Mouse (Mus musculus) hindbrain, embryonic 11.5 days (tissue): ENCODE data around the gene Rgl1. TPM values are rescaled to one million over a fixed set of nuclear protein-coding genes. Genes with fewer than 3 reads are reported as not detected.

Experiments
- ATAC-seq: fragments of 200-750 bp; cut with Nextera tagmentation; 2 replicates; pipeline ENCODE4 v1.8.0; 2017; ENCODE audit warnings: mild to moderate bottlenecking, moderate TSS enrichment, moderate library complexity; ENCODE audit not compliant: low FRiP score
- DNase-seq: peaks from one replicate; pipeline ENCODE4 v3.0.0-alpha.2; 2015; ENCODE audit warnings: low spot score
- H3K27ac ChIP-seq: fragments of 300-500 bp; sonication (generic); 2 replicates; pipeline ENCODE4 v1.5.1; 2014; ENCODE audit warnings: mild to moderate bottlenecking, low read depth, low read length
- H3K27me3 ChIP-seq: fragments of 300-500 bp; sonication (generic); 2 replicates; pipeline ENCODE4 v1.6.1; 2014; ENCODE audit warnings: mild to moderate bottlenecking, low read length, moderate library complexity, mixed read lengths; ENCODE audit not compliant: control insufficient read depth, insufficient read depth
- H3K36me3 ChIP-seq: fragments of 300-500 bp; sonication (generic); 2 replicates; pipeline ENCODE4 v1.6.1; 2014; ENCODE audit warnings: mild to moderate bottlenecking, low read length, moderate library complexity, mixed read lengths; ENCODE audit not compliant: control insufficient read depth, insufficient read depth
- H3K4me1 ChIP-seq: fragments of 300-500 bp; sonication (generic); replicated peaks from 2 replicates; pipeline ENCODE4 v1.6.1; 2014; ENCODE audit warnings: low read length, mixed read lengths; ENCODE audit not compliant: control insufficient read depth, insufficient read depth
- H3K4me2 ChIP-seq: fragments of 300-500 bp; sonication (generic); replicated peaks from 2 replicates; pipeline ENCODE4 v1.6.1; 2014; ENCODE audit warnings: mild to moderate bottlenecking, low read depth, low read length
- H3K4me3 ChIP-seq: fragments of 300-500 bp; sonication (generic); 2 replicates; pipeline ENCODE4 v1.5.1; 2014; ENCODE audit warnings: low read depth, low read length
- H3K9ac ChIP-seq: fragments of 300-500 bp; sonication (generic); 2 replicates; pipeline ENCODE4 v1.6.1; 2014; ENCODE audit warnings: low read depth, low read length
- H3K9me3 ChIP-seq: fragments of 300-500 bp; sonication (generic); 2 replicates; pipeline ENCODE4 v1.6.1; 2016; ENCODE audit warnings: low read length; ENCODE audit not compliant: control insufficient read depth
- WGBS: fragments of 180-500 bp; shearing (Covaris S2); extraction: QIAGEN DNeasy Blood & Tissue Kit; methylation state at CpG from one replicate; pipeline ENCODE4 v1.1.7; 2014; 5-methylcytosine and 5-hydroxymethylcytosine counted together
- polyA plus RNA-seq: library from polyadenylated mRNA; unstranded; fragments of >200 nt; fragmentation: Nextera tagmentation; extraction: Ambion mirVana; gene quantifications from 2 replicates; pipeline ENCODE4 v1.2.1, GENCODE M21; 2014

Gene Rgl1
- polyA plus RNA-seq, 1 experiment from 2014 or later, result 26.6 TPM

DNA sequence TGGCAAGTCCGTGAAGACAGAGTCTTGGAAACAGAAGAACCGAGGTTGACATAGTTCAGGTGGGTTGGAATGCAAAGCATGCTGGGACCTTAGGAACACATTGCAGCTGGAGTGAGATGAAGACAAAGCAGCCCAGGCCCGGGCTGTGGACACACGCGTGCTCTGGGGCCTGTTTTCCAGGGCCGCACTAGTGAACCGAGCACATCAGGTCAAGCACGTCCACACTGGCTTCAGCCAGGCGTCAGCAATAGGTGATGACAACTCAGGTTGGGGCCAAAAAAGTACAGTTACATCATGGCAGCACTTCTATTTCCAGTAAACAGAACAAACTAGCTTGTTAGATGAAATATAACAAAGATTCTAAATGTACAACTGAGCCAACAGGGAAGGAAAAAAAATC lies 27.4 kb downstream of the Rgl1 start:
- no peak overlapping the region for H3K27ac ChIP-seq

GRCm38 (mm10) chr1:152727604-152728236 lies 38.4 kb downstream of the Rgl1 start:
- no peak for DNase-seq
- Histone ChIP-seq H3K27ac (no peak overlapping the region), H3K9me3 (no peaks in the 10 kb centered on the region), H3K4me2 (no peak overlapping the region), H3K27me3 (no peaks in the 10 kb centered on the region), H3K9ac (no peak overlapping the region), H3K4me3 (no peak overlapping the region), H3K36me3 (no peaks in the 10 kb centered on the region), H3K4me1 (no peaks in the 10 kb centered on the region)
- WGBS, result 80% methylated on average over 4 of the region's 5 CpGs
- no peak for ATAC-seq

More for the DNA sequence above, 27.4 kb downstream of the Rgl1 start:
- Histone ChIP-seq H3K9me3 (no peaks in the 10 kb centered on the region), H3K4me1 (no peaks in the 10 kb centered on the region), H3K36me3 (no peaks in the 10 kb centered on the region), H3K9ac (no peak overlapping the region), H3K27me3 (no peaks in the 10 kb centered on the region), H3K4me3 (no peak overlapping the region), H3K4me2 (no peak overlapping the region)
- DNase-seq (no peak), ATAC-seq (no peak)
- WGBS, result 85% methylated on average over 9 of the region's 9 CpGs

DNA sequence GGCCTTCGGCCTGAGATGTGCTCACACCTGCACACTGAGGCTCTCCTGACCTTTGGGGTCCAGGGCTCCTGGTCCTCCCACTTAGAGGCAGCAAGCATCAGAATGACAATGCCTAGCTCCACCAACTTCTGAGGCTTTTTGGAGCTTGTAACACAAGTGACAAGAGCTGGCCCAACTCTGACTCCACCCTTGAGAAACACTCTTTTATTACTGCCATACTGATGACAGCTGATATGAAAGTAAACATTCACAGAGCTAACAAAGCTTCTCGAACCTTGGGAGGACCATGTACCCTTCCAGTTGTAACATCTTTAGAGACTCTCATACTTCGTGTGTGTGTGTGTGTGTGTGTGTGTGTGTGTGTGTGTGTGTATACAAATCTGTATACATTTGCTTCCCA lies 40.1 kb downstream of the Rgl1 start:
- Histone ChIP-seq H3K27me3 (no peaks in the 10 kb centered on the region), H3K36me3 (no peaks in the 10 kb centered on the region), H3K27ac (no peak overlapping the region), H3K9me3 (no peaks in the 10 kb centered on the region), H3K4me3 (no peak overlapping the region), H3K9ac (no peak overlapping the region), H3K4me2 (no peak overlapping the region), H3K4me1 (no peaks in the 10 kb centered on the region)
- ATAC-seq (no peak), DNase-seq (no peak)
- 84% methylated on average over 3 of the region's 3 CpGs for WGBS

- no peaks in the 10 kb centered on the region for H3K36me3 ChIP-seq
- H3K27me3 ChIP-seq, result no peaks in the 10 kb centered on the region
- no peak overlapping the region for H3K4me3 ChIP-seq
- H3K9me3 ChIP-seq, result no peaks in the 10 kb centered on the region
- H3K9ac ChIP-seq, result no peak overlapping the region
- DNase-seq (no peak), ATAC-seq (no peak)
- no peaks in the 10 kb centered on the region for H3K4me1 ChIP-seq
- H3K4me2 ChIP-seq, result no peak overlapping the region
- no peak overlapping the region for H3K27ac ChIP-seq
These were observed 41.9 kb downstream of the Rgl1 start for GRCm38 (mm10) chr1:152724286-152724685.

GRCm38 (mm10) chr1:152721535-152722198 lies 44.5 kb downstream of the Rgl1 start:
- Histone ChIP-seq H3K36me3 (no peaks in the 10 kb centered on the region), H3K4me1 (no peaks in the 10 kb centered on the region), H3K4me2 (no peak overlapping the region), H3K4me3 (no peak overlapping the region), H3K27me3 (no peaks in the 10 kb centered on the region), H3K9me3 (no peaks in the 10 kb centered on the region), H3K9ac (no peak overlapping the region), H3K27ac (no peak overlapping the region)
- DNase-seq (no peak), ATAC-seq (no peak)
- 92% methylated on average over 11 of the region's 11 CpGs for WGBS

DNA sequence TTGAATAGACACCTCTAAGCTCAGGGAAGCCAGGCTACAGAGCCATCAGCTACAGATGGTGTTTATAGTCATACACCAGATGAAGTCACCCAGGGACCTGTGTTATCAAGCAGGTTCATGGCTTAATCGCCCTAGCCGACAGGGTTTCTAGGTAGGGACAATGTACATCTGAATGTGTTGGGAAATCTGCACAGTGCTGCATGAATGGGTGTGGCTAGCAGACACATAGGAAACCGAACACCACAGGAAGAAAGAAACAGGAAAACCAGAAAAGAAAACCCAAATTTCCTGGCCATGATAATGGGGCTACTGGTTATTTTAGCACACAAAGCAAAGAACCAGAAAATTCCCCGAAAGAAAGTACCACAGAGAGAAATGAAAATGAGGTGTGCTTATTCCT lies 45.2 kb downstream of the Rgl1 start:
- no peak overlapping the region for H3K4me2 ChIP-seq
- no peaks in the 10 kb centered on the region for H3K4me1 ChIP-seq
- no peak for DNase-seq
- H3K36me3 ChIP-seq, result no peaks in the 10 kb centered on the region
- H3K9ac ChIP-seq, result no peak overlapping the region
- no peaks in the 10 kb centered on the region for H3K9me3 ChIP-seq
- H3K27ac ChIP-seq, result no peak overlapping the region
- no peak for ATAC-seq
- H3K4me3 ChIP-seq, result no peak overlapping the region
- WGBS, result 83% methylated on average over 4 of the region's 4 CpGs
- no peaks in the 10 kb centered on the region for H3K27me3 ChIP-seq

DNA sequence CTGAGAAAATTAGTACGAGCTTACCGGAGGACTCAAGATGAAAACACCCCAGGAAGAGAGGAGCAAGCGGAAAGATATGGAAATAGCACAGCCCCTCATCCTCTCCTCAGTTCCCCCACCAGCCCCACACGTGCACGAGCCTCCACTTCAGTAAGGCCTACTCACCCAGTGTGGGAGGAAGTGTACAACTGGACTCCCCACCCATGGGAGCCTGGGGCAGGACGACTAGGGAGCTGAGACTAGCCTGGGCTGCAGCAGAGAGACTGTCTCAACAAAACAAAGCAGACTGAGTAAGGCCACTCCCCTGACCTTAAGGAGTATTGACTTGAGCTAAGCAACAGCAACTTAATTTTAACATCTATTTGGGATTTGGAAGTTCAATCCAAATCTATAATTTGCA lies 48.0 kb downstream of the Rgl1 start:
- Histone ChIP-seq H3K27ac (no peak overlapping the region), H3K27me3 (no peaks in the 10 kb centered on the region), H3K4me3 (no peak overlapping the region), H3K9me3 (no peaks in the 10 kb centered on the region), H3K4me2 (no peak overlapping the region), H3K9ac (no peak overlapping the region), H3K4me1 (no peaks in the 10 kb centered on the region), H3K36me3 (no peaks in the 10 kb centered on the region)
- ATAC-seq (no peak), DNase-seq (no peak)
- WGBS, result 68% methylated on average over 6 of the region's 6 CpGs

DNA sequence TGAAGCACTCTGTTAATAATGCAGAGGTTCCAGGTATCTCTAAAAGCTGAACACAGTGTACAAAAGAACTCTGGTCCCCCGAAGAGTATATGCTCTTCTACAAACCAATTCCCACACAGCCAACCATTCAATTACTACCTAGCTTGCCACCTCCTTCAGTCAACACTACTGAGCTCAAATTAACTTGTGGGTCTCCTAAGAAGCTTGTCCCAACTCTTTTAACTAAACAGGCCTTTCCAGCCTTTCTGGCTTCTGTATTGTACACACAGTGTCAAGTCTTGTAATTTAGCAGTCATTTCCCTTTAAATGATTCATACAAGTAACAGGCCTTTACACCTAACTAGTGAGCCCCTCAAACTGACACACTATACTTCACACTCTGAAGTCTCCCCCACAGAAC lies 48.8 kb downstream of the Rgl1 start:
- Histone ChIP-seq H3K27ac (no peak overlapping the region), H3K4me1 (no peaks in the 10 kb centered on the region), H3K9me3 (no peaks in the 10 kb centered on the region), H3K9ac (no peak overlapping the region), H3K4me2 (no peak overlapping the region), H3K4me3 (no peak overlapping the region), H3K36me3 (no peaks in the 10 kb centered on the region), H3K27me3 (no peaks in the 10 kb centered on the region)
- no peak for DNase-seq
- no peak for ATAC-seq
- WGBS, result 93% methylated on average over 1 of the region's 1 CpGs

DNA sequence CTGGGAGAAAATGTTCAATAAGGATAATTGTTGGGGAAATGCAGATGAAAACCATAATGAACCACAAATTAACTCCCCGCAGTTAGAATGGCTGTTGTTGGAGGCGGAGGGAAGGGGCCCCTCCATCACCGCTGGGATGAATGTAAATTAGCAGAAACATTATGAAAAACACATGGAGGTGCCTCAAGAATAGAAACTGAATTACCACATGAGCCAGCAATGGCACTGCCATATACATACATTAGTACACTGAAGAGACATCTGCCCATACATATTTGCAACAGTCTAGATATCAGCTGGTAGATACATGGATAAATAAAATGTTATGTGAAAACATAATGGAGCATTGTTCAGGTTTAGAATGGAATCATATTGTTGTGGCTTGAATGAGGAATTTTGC lies 51.7 kb downstream of the Rgl1 start:
- H3K9ac ChIP-seq, result no peak overlapping the region
- H3K4me1 ChIP-seq, result no peaks in the 10 kb centered on the region

More for the DNA sequence above, 51.7 kb downstream of the Rgl1 start:
- Histone ChIP-seq H3K36me3 (no peaks in the 10 kb centered on the region), H3K27me3 (no peaks in the 10 kb centered on the region), H3K4me3 (no peak overlapping the region), H3K9me3 (no peaks in the 10 kb centered on the region), H3K27ac (no peak overlapping the region), H3K4me2 (no peak overlapping the region)
- ATAC-seq, result no peak
- 69% methylated on average over 3 of the region's 3 CpGs for WGBS
- no peak for DNase-seq
